Mouse (Mus musculus) stomach, embryonic 16.5 days (tissue): Measurements from ENCODE around the gene Phf21a. TPM values are rescaled to one million over a fixed set of nuclear protein-coding genes. Genes with fewer than 3 reads are reported as not detected.

Experiments
- ATAC-seq: fragments of 200-750 bp; cut with Nextera tagmentation; 2 replicates; pipeline ENCODE4 v1.8.0; 2017; ENCODE audit warnings: moderate number of reproducible peaks, moderate TSS enrichment; ENCODE audit not compliant: insufficient read depth, low FRiP score
- H3K27ac ChIP-seq: fragments of 300-500 bp; sonication (generic); 2 replicates; pipeline ENCODE4 v1.5.1; 2014; ENCODE audit warnings: low read length
- H3K27me3 ChIP-seq: fragments of 300-500 bp; sonication (generic); 2 replicates; pipeline ENCODE4 v1.6.1; 2014; ENCODE audit warnings: low read length, control low read depth, mixed read lengths; ENCODE audit not compliant: control insufficient read depth, insufficient read depth
- H3K36me3 ChIP-seq: fragments of 300-500 bp; sonication (generic); 2 replicates; pipeline ENCODE4 v1.6.1; 2014; ENCODE audit warnings: low read length; ENCODE audit not compliant: control insufficient read depth, insufficient read depth
- H3K4me1 ChIP-seq: fragments of 300-500 bp; sonication (generic); 2 replicates; pipeline ENCODE4 v1.6.1; 2014; ENCODE audit warnings: low read length, control low read depth, mixed read lengths; ENCODE audit not compliant: control insufficient read depth, insufficient read depth
- H3K4me2 ChIP-seq: fragments of 300-500 bp; sonication (generic); 2 replicates; pipeline ENCODE4 v1.6.1; 2014; ENCODE audit warnings: low read depth, low read length, mixed read lengths
- H3K4me3 ChIP-seq: fragments of 300-500 bp; sonication (generic); replicated peaks from 2 replicates; pipeline ENCODE4 v1.5.1; 2014; ENCODE audit warnings: mild to moderate bottlenecking, low read length
- H3K9ac ChIP-seq: fragments of 300-500 bp; sonication (generic); 2 replicates; pipeline ENCODE4 v1.6.1; 2014; ENCODE audit warnings: low read length
- H3K9me3 ChIP-seq: fragments of 300-500 bp; sonication (generic); replicated peaks from 2 replicates; pipeline ENCODE4 v1.6.1; 2016; ENCODE audit warnings: low read length, control low read depth; ENCODE audit not compliant: control insufficient read depth
- WGBS: fragments of 180-500 bp; shearing (Covaris S2); extraction: QIAGEN DNeasy Blood & Tissue Kit; methylation state at CpG from one replicate; pipeline ENCODE4 v1.1.7; 2014; 5-methylcytosine and 5-hydroxymethylcytosine counted together
- polyA plus RNA-seq: library from polyadenylated mRNA; unstranded; fragments of >200 nt; fragmentation: Nextera tagmentation; extraction: Ambion mirVana; gene quantifications from 2 replicates; pipeline ENCODE4 v1.2.1, GENCODE M21; 2015

The Phf21a gene
- polyA plus RNA-seq, 1 experiment from 2014 or later: 23.8 TPM

DNA sequence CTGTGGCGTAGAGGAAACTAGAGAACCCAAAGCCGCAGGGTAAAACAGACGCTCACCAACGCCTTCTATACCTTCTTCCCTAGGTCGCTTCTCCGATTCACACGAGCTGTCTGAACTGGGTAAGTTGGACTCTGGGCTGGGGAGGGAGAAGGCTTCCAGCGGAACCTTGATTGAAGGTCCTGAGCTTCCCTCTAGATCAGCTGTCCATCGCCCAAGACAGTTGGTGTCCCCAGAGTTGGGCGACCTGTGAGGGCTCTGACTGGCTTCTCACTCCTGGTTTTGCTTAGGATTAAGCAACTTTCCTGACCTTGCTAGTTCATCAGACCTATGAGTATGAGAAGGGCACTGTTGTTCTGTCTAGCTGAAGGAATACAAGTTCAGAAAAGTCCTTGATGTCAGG lies 282.9 kb downstream of the Phf21a start:
- no peaks in the 10 kb centered on the region for H3K27me3 ChIP-seq
- H3K4me2 ChIP-seq: peak overlapping the region; percentile 81
- peaks cover 43% of the 10 kb centered on the region for H3K4me1 ChIP-seq
- H3K4me3 ChIP-seq: peak overlapping the region; percentile 81
- peak overlapping the region; percentile 82 for H3K9ac ChIP-seq
- H3K9me3 ChIP-seq: no peaks in the 10 kb centered on the region
- 8% methylated on average over 10 of the region's 10 CpGs for WGBS
- no peak for ATAC-seq
- peak overlapping the region; percentile 86; the same call in 1 of the 2 replicates for H3K27ac ChIP-seq
- no peaks in the 10 kb centered on the region for H3K36me3 ChIP-seq

DNA sequence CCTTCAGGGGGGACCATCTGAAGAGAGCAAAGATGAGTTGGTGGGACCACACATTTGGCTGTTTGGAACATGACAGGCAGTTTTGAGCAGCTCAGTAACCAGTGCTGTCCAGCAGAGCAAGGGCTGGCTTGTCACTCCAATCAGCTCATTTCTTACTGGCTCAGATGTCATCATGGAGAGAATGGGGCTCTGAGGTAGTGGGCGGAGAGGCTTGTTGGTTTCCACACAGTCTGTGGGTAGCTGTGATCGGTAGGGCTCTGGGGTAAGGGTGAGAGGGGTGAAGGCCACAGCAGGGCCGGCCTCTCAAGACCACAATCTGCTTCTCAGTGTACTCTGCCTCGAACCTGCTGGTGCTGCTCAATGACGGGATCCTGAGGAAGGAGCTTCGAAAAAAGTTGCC lies 283.4 kb downstream of the Phf21a start:
- Histone ChIP-seq H3K9ac (peak overlapping the region; percentile 82), H3K4me1 (peaks cover 38% of the 10 kb centered on the region), H3K9me3 (no peaks in the 10 kb centered on the region), H3K27ac (no peak overlapping the region), H3K4me2 (peak overlapping the region; percentile 81), H3K36me3 (no peaks in the 10 kb centered on the region), H3K4me3 (peak overlapping the region; percentile 81), H3K27me3 (no peaks in the 10 kb centered on the region)
- ATAC-seq: no peak
- WGBS: 79% methylated on average over 6 of the region's 6 CpGs

DNA sequence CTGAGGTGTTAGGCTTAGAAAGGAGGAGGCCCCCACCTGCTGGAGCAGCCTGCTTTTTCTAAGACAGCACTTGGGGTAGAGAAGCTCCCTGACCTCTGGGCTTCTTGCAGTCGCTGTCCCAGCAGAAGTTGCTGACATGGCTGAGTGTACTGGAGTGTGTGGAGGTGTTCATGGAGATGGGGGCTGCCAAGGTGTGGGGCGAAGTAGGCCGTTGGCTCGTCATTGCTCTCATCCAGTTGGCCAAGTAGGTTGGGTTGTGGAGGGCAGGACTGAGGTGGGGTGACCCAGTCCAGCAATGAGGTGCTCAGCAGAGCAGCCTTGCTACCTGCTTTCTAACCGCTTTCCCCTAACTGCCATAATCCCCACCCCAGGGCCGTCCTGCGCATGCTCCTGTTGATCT lies 284.4 kb downstream of the Phf21a start:
- Histone ChIP-seq H3K4me1 (peaks cover 28% of the 10 kb centered on the region), H3K36me3 (no peaks in the 10 kb centered on the region), H3K9ac (no peak overlapping the region), H3K27me3 (no peaks in the 10 kb centered on the region), H3K4me3 (no peak overlapping the region), H3K9me3 (no peaks in the 10 kb centered on the region), H3K27ac (no peak overlapping the region), H3K4me2 (no peak overlapping the region)
- ATAC-seq: no peak
- WGBS: 93% methylated on average over 7 of the region's 7 CpGs

DNA sequence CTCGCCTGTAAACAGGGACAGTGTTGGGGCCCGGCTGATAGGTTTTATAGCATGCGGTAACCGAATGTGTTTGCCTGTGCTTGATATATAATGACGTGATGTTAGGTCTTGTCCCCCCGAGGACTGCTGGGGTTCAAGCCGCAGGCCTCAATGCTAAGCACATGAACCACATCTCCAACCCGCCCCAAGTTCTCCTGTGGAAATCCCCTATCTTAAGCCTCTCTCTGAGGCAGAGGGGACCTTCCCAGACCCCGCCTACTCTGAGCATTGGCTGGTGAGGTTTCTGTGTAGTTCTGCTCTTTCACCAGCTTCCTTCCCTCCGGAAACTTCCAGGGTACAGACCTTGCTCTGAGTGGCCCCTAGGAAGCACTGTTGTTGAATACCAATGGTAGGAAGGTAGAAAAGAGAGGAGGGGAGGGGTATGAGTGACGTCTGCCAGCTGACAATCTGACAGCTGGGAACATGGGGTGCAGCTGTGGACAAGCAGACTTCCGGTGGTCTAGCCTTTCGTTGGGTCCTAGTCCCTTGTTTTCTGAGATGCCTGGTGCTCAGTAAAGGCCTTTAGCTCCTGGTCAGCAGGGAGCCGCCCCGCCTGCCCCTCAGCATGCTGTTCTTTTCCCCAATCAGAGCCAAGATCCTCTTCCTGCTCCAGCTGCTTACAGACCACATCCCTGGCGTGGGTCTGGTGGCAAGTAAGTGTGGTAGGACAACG lies 287.0 kb downstream of the Phf21a start:
- 73% methylated on average over 17 of the region's 17 CpGs for WGBS
- H3K27me3 ChIP-seq: no peaks in the 10 kb centered on the region
- H3K27ac ChIP-seq: no peak overlapping the region
- H3K9me3 ChIP-seq: no peaks in the 10 kb centered on the region
- peaks cover 9% of the 10 kb centered on the region for H3K4me1 ChIP-seq
- 0 out of 2 replicates have a peak, but pooled peaks cover 2% of the 10 kb centered on the region for H3K36me3 ChIP-seq
- no peak overlapping the region for H3K4me3 ChIP-seq
- no peak overlapping the region for H3K4me2 ChIP-seq
- H3K9ac ChIP-seq: no peak overlapping the region
- no peak for ATAC-seq

DNA sequence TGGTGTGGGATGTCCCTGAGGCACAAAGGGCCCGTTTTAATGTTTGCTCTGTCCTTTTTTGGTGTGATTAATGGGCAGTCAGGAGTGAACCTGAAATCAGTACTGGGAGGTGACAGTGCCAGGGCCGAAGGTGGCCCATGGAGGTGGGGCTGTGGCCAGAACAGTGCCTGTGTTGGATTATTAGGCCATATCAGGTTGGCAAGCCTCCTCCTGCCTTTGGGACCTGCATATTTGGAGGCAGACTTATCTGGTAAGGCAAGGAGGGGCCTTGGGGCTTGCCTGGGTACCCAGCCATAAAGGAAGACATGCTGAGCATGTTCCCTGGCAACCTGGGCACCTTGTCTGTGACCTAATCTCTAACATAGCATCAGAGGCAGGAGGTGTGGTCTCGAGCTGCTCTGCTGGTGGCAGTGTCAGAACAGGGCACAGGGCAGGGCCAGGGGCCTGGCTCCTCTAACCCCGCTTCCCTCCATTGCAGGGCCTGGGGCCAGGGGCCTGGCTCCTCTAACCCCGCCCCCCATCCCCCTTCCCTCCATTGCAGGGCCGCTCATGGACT lies 287.7 kb downstream of the Phf21a start:
- H3K9ac ChIP-seq: no peak overlapping the region
- H3K9me3 ChIP-seq: no peaks in the 10 kb centered on the region
- H3K4me3 ChIP-seq: no peak overlapping the region
- H3K27me3 ChIP-seq: no peaks in the 10 kb centered on the region
- H3K27ac ChIP-seq: no peak overlapping the region
- no peak for ATAC-seq
- H3K4me1 ChIP-seq: peaks cover 9% of the 10 kb centered on the region
- WGBS: 58% methylated on average over 6 of the region's 6 CpGs
- no peak overlapping the region for H3K4me2 ChIP-seq
- H3K36me3 ChIP-seq: 0 out of 2 replicates have a peak, but pooled peaks cover 2% of the 10 kb centered on the region

DNA sequence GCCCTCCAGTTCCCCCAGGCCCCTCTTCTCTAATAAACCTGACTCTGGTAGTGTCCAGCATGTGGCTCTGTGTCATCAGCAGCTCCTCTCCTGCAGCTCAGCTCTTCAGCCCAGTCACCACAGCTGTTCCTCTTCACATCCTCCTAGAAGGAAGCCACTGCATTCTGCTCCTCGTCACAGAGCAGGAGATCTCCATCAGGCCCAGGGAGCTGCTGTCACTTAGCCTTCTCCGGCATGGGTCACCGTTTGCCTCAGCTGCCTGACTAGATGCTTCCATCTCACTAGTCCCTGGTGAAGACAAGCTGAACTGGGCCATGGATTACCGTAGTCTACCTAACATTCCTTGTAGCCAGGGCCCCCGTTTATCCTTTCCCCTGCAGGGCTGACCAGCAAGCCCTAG lies 288.2 kb downstream of the Phf21a start:
- Histone ChIP-seq H3K9me3 (no peaks in the 10 kb centered on the region), H3K4me2 (no peak overlapping the region), H3K4me1 (peaks cover 4% of the 10 kb centered on the region), H3K4me3 (no peak overlapping the region), H3K36me3 (0 out of 2 replicates have a peak, but pooled peaks cover 2% of the 10 kb centered on the region), H3K27ac (no peak overlapping the region), H3K27me3 (no peaks in the 10 kb centered on the region), H3K9ac (no peak overlapping the region)
- WGBS: 64% methylated on average over 5 of the region's 5 CpGs
- ATAC-seq: 0 out of 2 replicates have a peak, but pooled peaks have one; percentile 18

DNA sequence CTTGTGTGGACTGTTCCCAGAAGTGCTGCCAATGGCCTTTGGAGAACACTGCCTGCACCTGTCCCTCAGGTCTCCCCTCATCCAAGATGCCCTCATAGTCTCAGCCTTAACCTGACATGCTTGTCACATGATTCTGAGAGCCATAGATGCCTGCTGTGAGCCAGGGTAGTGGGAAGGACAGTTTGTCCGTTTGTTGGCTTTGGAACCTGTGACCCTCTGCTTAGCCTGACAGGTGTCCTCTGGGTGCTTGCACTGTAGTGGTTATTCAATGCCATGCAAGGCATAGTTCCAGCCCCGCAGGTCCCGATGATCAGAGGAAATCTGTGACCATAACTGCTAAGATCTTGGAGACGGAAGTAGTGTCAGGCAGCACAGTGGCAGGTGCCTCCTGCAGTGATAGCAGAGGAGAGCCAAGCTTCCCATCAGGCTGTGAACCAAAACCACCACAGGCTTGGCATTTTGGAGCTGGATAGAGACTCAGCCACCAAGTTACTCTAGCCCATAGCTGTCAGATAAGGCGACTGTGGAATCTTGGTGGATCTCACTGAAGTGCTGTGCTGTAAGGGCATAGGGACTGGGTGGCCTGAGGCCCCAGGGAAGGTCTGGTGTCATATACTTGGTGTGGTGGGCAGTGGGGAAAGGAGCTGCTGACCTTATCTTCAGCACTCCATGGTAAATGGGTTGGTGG lies 289.1 kb downstream of the Phf21a start, which contains the start of gene 1700029I15Rik:
Gene 1700029I15Rik (plus strand): TSS at position 638 of the 688 bp plus-strand sequence.
- Histone ChIP-seq H3K27me3 (no peaks in the 10 kb centered on the region), H3K9me3 (no peaks in the 10 kb centered on the region), H3K4me3 (no peak within 1 kb of the TSS), H3K9ac (no peak within 1 kb of the TSS), H3K36me3 (0 out of 2 replicates have a peak, but pooled peaks cover 2% of the 10 kb centered on the region), H3K4me1 (no peaks in the 10 kb centered on the region), H3K27ac (no peak within 1 kb of the TSS), H3K4me2 (no peak within 1 kb of the TSS)
- ATAC-seq: no peak
- 87% methylated on average over 5 of the region's 5 CpGs for WGBS

DNA sequence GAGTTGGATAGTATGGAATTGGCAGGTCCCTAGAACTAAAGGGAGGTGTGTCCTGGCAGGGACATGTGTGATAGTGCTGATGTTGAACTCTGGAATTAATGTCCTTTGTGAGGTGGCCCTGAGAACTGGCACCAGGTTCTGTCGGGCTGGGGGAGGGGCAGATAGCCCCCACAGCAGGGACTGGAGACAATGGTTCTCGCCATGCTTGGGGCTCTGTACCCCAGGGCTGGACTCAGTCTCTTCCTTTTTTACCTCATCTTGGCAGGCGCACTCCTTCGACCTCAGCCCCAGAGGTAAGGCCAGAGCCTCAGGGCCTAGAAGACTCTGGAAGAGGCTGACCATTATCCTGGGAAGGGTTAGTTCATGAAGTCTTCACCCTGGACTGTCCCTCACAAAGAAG lies 289.8 kb downstream of the Phf21a start:
- no peak for ATAC-seq
- Histone ChIP-seq H3K4me1 (no peaks in the 10 kb centered on the region), H3K9me3 (no peaks in the 10 kb centered on the region), H3K27ac (no peak overlapping the region), H3K9ac (no peak overlapping the region), H3K4me2 (no peak overlapping the region), H3K27me3 (no peaks in the 10 kb centered on the region), H3K36me3 (0 out of 2 replicates have a peak, but pooled peaks cover 2% of the 10 kb centered on the region), H3K4me3 (no peak overlapping the region)
- 90% methylated on average over 4 of the region's 4 CpGs for WGBS

DNA sequence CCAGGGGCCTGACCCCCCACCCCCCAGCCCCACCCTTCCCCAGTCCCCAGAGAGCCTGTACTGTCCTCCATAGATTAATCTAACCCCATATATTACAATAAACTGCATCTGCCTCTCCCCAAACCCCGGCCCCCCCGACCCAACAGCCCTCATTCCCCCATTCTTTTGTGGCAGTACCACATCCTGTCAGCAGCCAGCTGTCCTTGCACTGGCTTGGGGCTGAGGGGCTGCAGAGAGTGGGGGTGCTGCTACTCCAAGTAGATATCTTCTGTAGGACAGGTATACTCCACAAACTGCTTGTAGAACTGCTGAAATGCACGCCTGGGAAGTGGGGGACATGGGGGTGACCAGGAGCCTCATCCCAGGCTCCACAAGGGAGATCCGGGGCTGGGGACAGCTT lies 291.2 kb downstream of the Phf21a start:
- H3K36me3 ChIP-seq: 0 out of 2 replicates have a peak, but pooled peaks cover 2% of the 10 kb centered on the region
- no peak overlapping the region for H3K27ac ChIP-seq
- no peaks in the 10 kb centered on the region for H3K27me3 ChIP-seq
- H3K4me3 ChIP-seq: no peak overlapping the region
- H3K9ac ChIP-seq: no peak overlapping the region
- H3K4me2 ChIP-seq: no peak overlapping the region
- H3K4me1 ChIP-seq: peaks cover 9% of the 10 kb centered on the region
- 72% methylated on average over 4 of the region's 4 CpGs for WGBS
- no peak for ATAC-seq
- H3K9me3 ChIP-seq: no peaks in the 10 kb centered on the region
